Mouse (Mus musculus): ENCODE measurements around the gene Jade1. TPM values are rescaled to one million over a fixed set of nuclear protein-coding genes. Genes with fewer than 3 reads are reported as not detected.
A peak's percentile ranks its signal among the peaks of the same experiment; 100 is the strongest.

Jade1 gene
- polyA plus RNA-seq, 1 experiment from 2014 or later, result 18.6 TPM

- WGBS, result 80% methylated on average over 2 of the region's 2 CpGs
- no peak overlapping the region for H3K27ac ChIP-seq (ENCODE audit: low read depth, low read length)
- DNase-seq (ENCODE audit: low spot score) (no peak), ATAC-seq (replicated peaks; ENCODE audit: low FRiP score) (no peak)
- H3K27me3 ChIP-seq (replicated peaks; ENCODE audit: control insufficient read depth, insufficient read depth, low read length), result no peaks in the 10 kb centered on the region
- no peaks in the 10 kb centered on the region for H3K36me3 ChIP-seq (ENCODE audit: control insufficient read depth, insufficient read depth, low read length)
- H3K9me3 ChIP-seq (ENCODE audit: control insufficient read depth, low read length), result no peaks in the 10 kb centered on the region
- no peak overlapping the region for H3K4me2 ChIP-seq
- H3K4me3 ChIP-seq (ENCODE audit: low read depth, low read length), result no peak overlapping the region
- H3K9ac ChIP-seq (ENCODE audit: low read depth, low read length), result no peak overlapping the region
- H3K4me1 ChIP-seq (replicated peaks; ENCODE audit: control insufficient read depth, insufficient read depth, low read length), result no peaks in the 10 kb centered on the region; the same call in 1 of the 2 replicates
Measured at GRCm38 (mm10) chr3:41537957-41538356, 17.6 kb upstream of the Jade1 start.

GRCm38 (mm10) chr3:41541313-41541712, 14.2 kb upstream of the Jade1 start:
- Histone ChIP-seq H3K4me1 (replicated peaks; ENCODE audit: control insufficient read depth, insufficient read depth, low read length) (no peaks in the 10 kb centered on the region), H3K9me3 (ENCODE audit: control insufficient read depth, low read length) (no peaks in the 10 kb centered on the region), H3K27me3 (replicated peaks; ENCODE audit: control insufficient read depth, insufficient read depth, low read length) (no peaks in the 10 kb centered on the region), H3K4me2 (no peak overlapping the region), H3K9ac (ENCODE audit: low read depth, low read length) (no peak overlapping the region), H3K36me3 (ENCODE audit: control insufficient read depth, insufficient read depth, low read length) (no peaks in the 10 kb centered on the region), H3K27ac (ENCODE audit: low read depth, low read length) (no peak overlapping the region), H3K4me3 (ENCODE audit: low read depth, low read length) (no peak overlapping the region)
- no peak; the same call in 1 of the 2 replicates for ATAC-seq (replicated peaks; ENCODE audit: low FRiP score)
- 69% methylated on average over 3 of the region's 3 CpGs for WGBS
- no peak for DNase-seq (ENCODE audit: low spot score)

- no peak overlapping the region for H3K4me2 ChIP-seq
- no peaks in the 10 kb centered on the region for H3K36me3 ChIP-seq (ENCODE audit: control insufficient read depth, insufficient read depth, low read length)
- H3K9me3 ChIP-seq (ENCODE audit: control insufficient read depth, low read length), result no peaks in the 10 kb centered on the region
- no peak overlapping the region for H3K9ac ChIP-seq (ENCODE audit: low read depth, low read length)
- H3K27ac ChIP-seq (ENCODE audit: low read depth, low read length), result no peak overlapping the region
- 65% methylated on average over 7 of the region's 7 CpGs for WGBS
- H3K27me3 ChIP-seq (replicated peaks; ENCODE audit: control insufficient read depth, insufficient read depth, low read length), result no peaks in the 10 kb centered on the region
- no peak overlapping the region for H3K4me3 ChIP-seq (ENCODE audit: low read depth, low read length)
- no peaks in the 10 kb centered on the region for H3K4me1 ChIP-seq (replicated peaks; ENCODE audit: control insufficient read depth, insufficient read depth, low read length)
- DNase-seq (ENCODE audit: low spot score) (no peak), ATAC-seq (replicated peaks; ENCODE audit: low FRiP score) (no peak)
Measured at GRCm38 (mm10) chr3:41544451-41544850, 11.1 kb upstream of the Jade1 start.

GRCm38 (mm10) chr3:41547289-41547688, 8.2 kb upstream of the Jade1 start:
- no peaks in the 10 kb centered on the region for H3K27me3 ChIP-seq (replicated peaks; ENCODE audit: control insufficient read depth, insufficient read depth, low read length)
- WGBS, result 82% methylated on average over 5 of the region's 5 CpGs
- no peaks in the 10 kb centered on the region for H3K36me3 ChIP-seq (ENCODE audit: control insufficient read depth, insufficient read depth, low read length)
- DNase-seq (ENCODE audit: low spot score) (no peak), ATAC-seq (replicated peaks; ENCODE audit: low FRiP score) (peak; percentile 51; the same call in 1 of the 2 replicates)
- H3K9ac ChIP-seq (ENCODE audit: low read depth, low read length), result no peak overlapping the region
- H3K4me3 ChIP-seq (ENCODE audit: low read depth, low read length), result no peak overlapping the region
- peaks cover 5% of the 10 kb centered on the region; the same call in 1 of the 2 replicates for H3K4me1 ChIP-seq (replicated peaks; ENCODE audit: control insufficient read depth, insufficient read depth, low read length)
- H3K27ac ChIP-seq (ENCODE audit: low read depth, low read length), result no peak overlapping the region
- H3K4me2 ChIP-seq, result no peak overlapping the region
- H3K9me3 ChIP-seq (ENCODE audit: control insufficient read depth, low read length), result no peaks in the 10 kb centered on the region

- 65% methylated on average over 4 of the region's 4 CpGs for WGBS
- Histone ChIP-seq H3K4me3 (ENCODE audit: low read depth, low read length) (no peak overlapping the region), H3K9ac (ENCODE audit: low read depth, low read length) (no peak overlapping the region), H3K4me2 (no peak overlapping the region), H3K27me3 (replicated peaks; ENCODE audit: control insufficient read depth, insufficient read depth, low read length) (no peaks in the 10 kb centered on the region), H3K4me1 (replicated peaks; ENCODE audit: control insufficient read depth, insufficient read depth, low read length) (peaks cover 14% of the 10 kb centered on the region), H3K36me3 (ENCODE audit: control insufficient read depth, insufficient read depth, low read length) (no peaks in the 10 kb centered on the region), H3K9me3 (ENCODE audit: control insufficient read depth, low read length) (no peaks in the 10 kb centered on the region), H3K27ac (ENCODE audit: low read depth, low read length) (no peak overlapping the region)
- DNase-seq (ENCODE audit: low spot score), result no peak
- no peak for ATAC-seq (replicated peaks; ENCODE audit: low FRiP score)
Measured at GRCm38 (mm10) chr3:41548238-41548637, 7.3 kb upstream of the Jade1 start.

GRCm38 (mm10) chr3:41551671-41552070, 3.9 kb upstream of the Jade1 start:
- 39% methylated on average over 3 of the region's 3 CpGs for WGBS
- Histone ChIP-seq H3K4me3 (ENCODE audit: low read depth, low read length) (no peak overlapping the region), H3K9ac (ENCODE audit: low read depth, low read length) (no peak overlapping the region), H3K9me3 (ENCODE audit: control insufficient read depth, low read length) (no peaks in the 10 kb centered on the region), H3K4me1 (replicated peaks; ENCODE audit: control insufficient read depth, insufficient read depth, low read length) (peaks cover 15% of the 10 kb centered on the region), H3K36me3 (ENCODE audit: control insufficient read depth, insufficient read depth, low read length) (no peaks in the 10 kb centered on the region), H3K4me2 (peak overlapping the region; percentile 5), H3K27ac (ENCODE audit: low read depth, low read length) (no peak overlapping the region), H3K27me3 (replicated peaks; ENCODE audit: control insufficient read depth, insufficient read depth, low read length) (no peaks in the 10 kb centered on the region)
- ATAC-seq (replicated peaks; ENCODE audit: low FRiP score), result peak; percentile 81
- no peak for DNase-seq (ENCODE audit: low spot score)

- H3K36me3 ChIP-seq (ENCODE audit: control insufficient read depth, insufficient read depth, low read length), result no peaks in the 10 kb centered on the region
- no peak for DNase-seq (ENCODE audit: low spot score)
- peak overlapping the region; percentile 29 for H3K4me2 ChIP-seq
- WGBS, result 24% methylated on average over 11 of the region's 11 CpGs
- H3K27me3 ChIP-seq (replicated peaks; ENCODE audit: control insufficient read depth, insufficient read depth, low read length), result no peaks in the 10 kb centered on the region
- ATAC-seq (replicated peaks; ENCODE audit: low FRiP score), result peak; percentile 57
- H3K9me3 ChIP-seq (ENCODE audit: control insufficient read depth, low read length), result no peaks in the 10 kb centered on the region
- H3K27ac ChIP-seq (ENCODE audit: low read depth, low read length), result no peak overlapping the region
- peaks cover 15% of the 10 kb centered on the region for H3K4me1 ChIP-seq (replicated peaks; ENCODE audit: control insufficient read depth, insufficient read depth, low read length)
- no peak overlapping the region for H3K9ac ChIP-seq (ENCODE audit: low read depth, low read length)
- H3K4me3 ChIP-seq (ENCODE audit: low read depth, low read length), result no peak overlapping the region
Measured at GRCm38 (mm10) chr3:41552777-41553548, 2.6 kb upstream of the Jade1 start.

GRCm38 (mm10) chr3:41553681-41554080, 1.9 kb upstream of the Jade1 start:
- Histone ChIP-seq H3K4me1 (replicated peaks; ENCODE audit: control insufficient read depth, insufficient read depth, low read length) (peaks cover 15% of the 10 kb centered on the region), H3K9me3 (ENCODE audit: control insufficient read depth, low read length) (no peaks in the 10 kb centered on the region), H3K27ac (ENCODE audit: low read depth, low read length) (no peak overlapping the region; the same call in 1 of the 2 replicates), H3K4me3 (ENCODE audit: low read depth, low read length) (no peak overlapping the region), H3K4me2 (no peak overlapping the region), H3K9ac (ENCODE audit: low read depth, low read length) (no peak overlapping the region), H3K36me3 (ENCODE audit: control insufficient read depth, insufficient read depth, low read length) (no peaks in the 10 kb centered on the region), H3K27me3 (replicated peaks; ENCODE audit: control insufficient read depth, insufficient read depth, low read length) (no peaks in the 10 kb centered on the region)
- DNase-seq (ENCODE audit: low spot score) (no peak), ATAC-seq (replicated peaks; ENCODE audit: low FRiP score) (no peak)
- WGBS, result 43% methylated on average over 4 of the region's 4 CpGs
